Mouse (Mus musculus) spleen, adult 12 weeks (tissue): ENCODE results near the gene Aunip.
A peak's percentile ranks its signal among the peaks of the same experiment; 100 is the strongest.
"Not testable (repeated sequence)": the region's sequence is repeated elsewhere in the genome, so short reads cannot be mapped to it uniquely, and the experiment has no call there.

ENCODE experiments used
- DNase-seq: peaks from one replicate; pipeline ENCODE4 v3.0.0; 2022; ENCODE audit warnings: low spot score

Aunip gene

DNA sequence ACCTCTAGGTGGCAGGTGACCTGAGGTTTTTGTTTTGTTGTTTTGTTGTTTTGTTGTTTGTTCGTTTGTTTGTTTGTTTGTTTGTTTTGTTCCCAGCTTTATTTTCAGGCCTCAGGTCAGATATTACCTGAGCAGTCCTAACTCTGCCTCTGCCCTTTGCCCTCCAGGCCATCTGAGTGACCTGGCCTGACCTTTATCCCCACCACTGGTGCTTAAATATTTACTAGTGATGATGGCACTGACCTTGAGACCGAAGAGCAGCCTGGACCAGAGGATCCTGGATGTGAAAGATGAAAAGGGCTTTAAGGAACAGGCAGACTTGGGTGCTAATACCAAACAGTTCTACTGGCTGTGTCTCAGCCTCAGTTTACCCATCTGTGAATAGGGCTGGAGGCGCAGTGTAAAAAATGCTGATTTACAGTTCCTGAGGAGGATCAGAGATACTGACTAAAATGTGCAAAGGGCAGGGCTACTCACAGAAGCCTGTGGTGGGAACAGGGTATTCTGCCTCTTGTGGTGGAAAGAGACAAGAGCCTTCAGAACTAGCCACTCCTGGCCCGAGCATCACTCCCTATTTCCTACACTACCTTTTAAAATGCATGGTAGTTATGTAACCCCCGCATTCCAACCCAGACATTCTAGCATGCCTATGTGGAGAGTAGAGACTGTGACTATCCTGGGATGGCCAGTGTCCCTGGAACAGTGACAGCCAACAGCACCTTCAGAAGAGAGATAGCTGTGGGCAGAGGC is 25.5 kb upstream of the Aunip start:
- DNase-seq, result no peak

DNA sequence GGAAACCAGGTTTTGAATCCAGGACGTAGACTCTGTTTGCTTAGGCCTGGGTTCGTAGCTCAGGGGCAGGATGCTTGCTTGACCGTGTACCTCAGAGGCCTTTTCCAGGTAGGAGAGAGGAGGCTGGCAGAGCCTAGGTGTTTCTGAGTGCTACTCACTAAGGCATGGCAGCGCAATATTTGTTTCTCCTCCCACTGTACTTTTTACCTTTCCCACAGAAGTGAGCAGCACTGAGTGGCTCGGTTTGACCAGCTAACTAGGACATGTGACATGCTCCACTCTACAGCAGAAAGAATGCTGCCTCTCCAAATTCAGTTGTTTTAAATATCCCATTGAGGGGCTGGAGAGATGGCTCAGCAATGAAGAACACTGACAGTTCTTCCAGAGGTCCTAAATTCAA is 22.6 kb upstream of the Aunip start:
- DNase-seq, result no peak

DNA sequence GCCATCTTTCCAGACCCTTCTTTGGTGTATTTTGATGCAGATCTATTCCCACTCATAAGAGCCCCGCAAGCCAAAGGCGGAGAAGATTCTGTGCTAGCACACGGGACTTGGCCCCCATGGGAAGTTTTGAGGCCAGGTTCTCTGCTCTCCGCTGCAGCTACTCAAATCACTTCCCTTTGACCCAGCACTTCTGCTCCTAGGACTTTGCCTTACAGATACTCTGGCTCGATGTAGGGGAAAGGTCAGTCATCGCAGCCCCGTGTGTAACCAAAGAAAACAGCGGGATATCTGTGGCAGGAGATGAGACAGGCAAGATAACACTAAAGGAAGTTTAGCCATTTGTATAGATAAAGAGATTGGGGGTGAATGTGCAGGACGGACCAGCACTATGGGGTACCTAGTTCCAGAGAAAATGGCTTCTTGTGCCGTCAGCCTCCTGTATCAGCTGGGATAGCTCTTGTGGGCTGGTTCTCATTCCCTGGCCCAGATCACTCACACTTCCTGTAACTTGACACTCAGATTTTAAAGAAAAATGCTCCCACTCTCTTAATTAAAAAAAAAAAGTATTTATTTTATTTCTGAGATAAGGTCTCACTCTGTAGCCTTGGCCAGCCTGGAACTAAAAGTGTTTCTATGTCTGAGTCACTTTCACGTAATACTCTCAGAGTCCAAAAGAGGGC is 20.7 kb upstream of the Aunip start:
- no peak for DNase-seq

DNA sequence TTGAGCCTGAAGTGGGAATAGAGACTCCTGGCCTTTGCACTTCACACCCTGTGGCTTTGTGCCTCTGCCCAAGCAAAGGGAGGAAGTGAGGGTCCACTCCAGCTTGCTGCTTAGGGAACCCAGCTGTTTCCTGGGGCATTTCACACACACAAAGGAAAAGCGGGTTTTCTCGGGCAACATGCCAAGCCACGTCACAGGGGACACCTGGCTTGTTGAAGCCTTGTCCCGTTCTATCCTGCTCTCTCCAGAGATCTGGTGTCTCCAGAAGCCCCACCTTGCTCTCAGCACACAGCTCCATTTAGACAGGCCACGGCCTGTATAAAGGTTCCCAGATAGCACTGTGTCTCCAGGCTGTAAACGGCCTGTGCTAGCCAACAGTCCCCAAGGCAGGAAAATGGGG is 19.1 kb upstream of the Aunip start:
- DNase-seq, result no peak

DNA sequence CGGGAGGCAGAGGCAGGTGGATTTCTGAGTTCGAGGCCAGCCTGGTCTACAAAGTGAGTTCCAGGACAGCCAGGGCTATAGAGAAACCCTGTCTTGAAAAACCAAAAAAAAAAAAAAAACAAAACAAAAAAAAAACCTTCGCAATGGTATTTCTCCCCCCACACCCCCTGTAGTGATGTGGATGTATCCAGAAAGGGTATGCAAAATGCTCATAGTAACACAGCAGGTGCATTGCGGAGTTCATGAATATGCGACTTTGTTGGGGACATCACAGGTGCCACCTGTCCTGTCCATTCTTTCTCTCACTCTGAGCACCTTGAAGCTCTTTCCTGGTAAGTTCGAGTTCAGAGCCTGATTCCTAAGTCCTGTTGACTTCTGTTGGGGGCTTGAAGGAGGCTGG is 16.6 kb upstream of the Aunip start:
- not testable (repeated sequence) for DNase-seq

DNA sequence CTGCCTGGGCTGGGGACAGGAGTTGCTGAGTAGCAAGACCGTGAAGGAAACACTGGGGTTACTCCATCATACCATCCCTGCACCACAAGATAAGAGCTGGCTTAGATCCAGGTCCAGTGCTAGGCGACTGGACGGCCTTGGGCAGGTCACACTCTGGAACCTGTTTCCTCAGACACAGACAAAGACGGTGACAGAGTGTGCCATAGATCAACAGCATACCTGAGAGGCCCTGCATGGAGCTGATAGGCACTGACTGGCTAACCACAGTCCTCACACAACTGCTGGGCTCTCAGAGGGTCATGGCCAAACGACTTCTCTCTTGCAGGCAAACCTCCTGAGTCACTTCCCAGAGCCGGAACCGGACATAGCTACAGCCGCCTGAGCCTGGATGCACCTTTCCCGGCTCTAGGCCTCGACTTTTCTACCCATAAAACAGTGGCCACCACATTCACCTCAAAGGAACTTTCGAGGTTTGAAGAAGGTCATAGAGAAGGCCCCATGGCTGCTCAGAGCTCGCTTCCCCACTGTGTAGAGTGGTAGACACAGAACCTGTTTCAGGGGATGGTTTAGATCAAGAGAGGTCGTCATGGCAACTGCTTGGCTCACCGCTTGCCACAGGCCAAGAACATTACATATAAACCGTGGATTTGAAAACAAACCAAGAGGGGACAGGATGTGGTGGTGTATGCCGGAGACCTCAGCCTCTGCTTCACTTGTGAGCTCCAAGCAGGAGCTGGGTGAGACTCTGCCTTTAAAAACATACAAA is 15.8 kb upstream of the Aunip start:
- DNase-seq, result peak; percentile 40

DNA sequence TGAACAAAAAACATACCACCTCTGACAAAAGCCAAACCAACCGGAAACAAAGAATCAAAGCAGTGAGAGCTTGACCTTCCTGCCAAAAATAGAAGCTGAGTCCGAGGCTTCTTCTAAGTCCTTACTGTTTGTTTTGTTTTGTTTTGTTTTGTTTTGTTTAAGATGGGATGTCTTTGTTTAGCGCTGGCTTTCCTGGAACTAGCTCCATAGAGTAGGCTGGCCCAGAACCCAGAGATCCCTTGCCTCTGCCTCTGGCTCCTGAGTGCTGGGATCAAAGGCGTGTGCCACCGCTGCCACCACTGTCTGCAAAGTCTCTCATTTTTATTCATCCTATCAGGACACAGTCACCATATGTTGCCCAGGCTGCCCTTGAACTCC is 15.3 kb upstream of the Aunip start:
- DNase-seq, result no peak

DNA sequence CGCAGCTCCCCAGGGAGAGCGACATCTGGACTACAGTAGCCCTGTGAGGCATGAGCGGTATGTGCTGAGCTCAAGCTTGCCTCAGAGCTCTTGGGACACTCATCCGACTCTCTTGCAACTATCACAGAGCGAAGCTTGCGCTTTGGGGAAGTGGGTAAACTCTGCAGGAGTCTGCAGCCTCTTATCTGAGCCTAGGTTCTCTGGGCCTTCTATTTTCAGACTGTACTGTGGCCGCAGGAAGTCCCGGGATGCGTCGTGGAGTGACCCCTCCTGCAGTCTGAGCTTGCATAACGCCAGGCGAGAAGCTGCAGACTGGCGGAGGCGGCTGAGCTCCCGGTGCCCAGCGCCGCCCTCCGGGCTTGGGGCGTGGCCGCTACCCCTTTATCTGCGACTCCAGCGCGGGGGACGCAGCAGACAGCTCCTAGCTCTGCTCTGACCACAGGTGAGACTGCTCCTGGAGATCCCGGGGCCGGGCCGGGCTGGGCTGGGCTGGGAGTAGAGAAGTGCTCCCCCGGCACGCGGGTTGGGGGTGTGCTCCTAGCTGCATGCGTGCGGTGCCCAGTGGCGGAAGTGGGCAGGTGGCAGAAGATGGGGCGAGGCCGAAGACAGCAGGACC is 14.1 kb upstream of the Aunip start, which contains the start of gene Paqr7:
Gene Paqr7 (plus strand): TSS at position 103 of the 616 bp plus-strand sequence.
- peak; percentile 64 for DNase-seq

DNA sequence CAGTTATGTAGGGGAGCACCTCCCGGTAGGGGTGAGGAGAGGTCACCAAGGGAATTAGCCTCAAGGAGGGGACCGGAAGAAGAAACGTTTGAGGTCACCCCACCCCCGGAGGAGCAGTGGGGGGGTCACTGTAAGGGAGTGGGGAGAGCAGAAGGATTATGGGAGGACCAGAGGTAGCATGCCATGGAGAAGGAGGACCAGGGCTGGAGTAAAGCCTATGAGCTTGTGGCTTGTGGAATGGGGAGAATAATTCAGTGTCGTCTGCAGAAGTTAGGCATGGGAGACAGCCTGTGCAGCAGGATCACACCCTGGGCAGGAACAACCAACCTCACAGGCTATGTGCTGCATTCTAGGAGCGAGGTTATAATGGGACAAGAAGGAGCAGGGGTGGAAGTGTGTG is 13.6 kb upstream of the Aunip start:
- DNase-seq, result no peak

DNA sequence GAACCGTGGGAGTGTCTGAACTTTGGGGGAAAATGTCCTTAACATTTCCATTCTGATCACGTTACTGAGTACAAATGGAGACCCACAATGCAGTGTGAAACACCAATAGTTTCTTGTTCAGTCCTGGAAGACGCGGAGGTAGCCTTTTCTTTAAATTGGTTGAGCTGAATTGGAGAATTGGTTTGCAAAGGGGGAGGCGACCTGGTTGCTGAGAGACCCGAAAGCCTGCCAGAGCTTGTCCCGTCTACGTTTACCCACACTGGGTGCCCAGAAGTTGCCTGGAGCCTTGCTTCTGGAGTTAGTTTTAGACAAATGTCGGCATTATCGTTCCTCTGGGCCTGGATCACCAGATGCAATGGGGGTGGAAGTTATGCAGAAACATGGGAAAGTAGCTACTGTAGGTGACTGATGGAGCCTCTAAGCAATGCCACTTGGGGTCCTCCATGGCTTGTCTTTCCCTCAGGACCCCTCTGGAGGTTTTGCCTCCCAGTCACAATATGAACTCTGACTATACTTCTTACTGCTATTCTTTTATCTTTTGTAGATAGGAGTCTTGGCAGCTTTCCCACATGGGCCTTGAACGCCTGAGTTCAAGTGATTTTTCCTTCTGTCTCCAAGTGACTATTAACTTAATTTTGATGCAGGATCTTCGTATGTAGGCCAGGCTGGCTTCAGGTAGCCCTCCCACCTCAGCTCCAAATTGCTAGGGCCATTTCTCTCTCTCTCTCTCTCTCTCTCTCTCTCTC is 12.6 kb upstream of the Aunip start:
- no peak for DNase-seq

DNA sequence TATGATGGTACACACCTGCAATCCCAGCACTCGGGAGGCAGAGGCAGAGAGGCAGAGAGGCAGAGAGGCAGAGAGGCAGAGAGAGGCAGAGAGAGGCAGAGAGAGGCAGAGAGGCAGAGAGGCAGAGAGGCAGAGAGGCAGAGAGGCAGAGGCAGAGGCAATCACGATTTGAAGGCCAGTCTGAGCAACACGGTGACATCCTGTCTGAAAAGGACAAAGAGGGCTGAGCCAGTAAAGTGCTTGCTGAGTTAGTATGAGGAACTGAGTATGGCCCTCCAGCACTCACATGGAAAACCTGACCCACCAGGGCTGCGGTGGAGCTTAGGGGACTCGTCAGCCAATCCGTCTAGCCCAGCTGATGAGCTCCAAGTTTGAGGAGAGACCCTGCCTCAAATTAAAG is 11.8 kb upstream of the Aunip start:
- DNase-seq, result not testable (repeated sequence)

DNA sequence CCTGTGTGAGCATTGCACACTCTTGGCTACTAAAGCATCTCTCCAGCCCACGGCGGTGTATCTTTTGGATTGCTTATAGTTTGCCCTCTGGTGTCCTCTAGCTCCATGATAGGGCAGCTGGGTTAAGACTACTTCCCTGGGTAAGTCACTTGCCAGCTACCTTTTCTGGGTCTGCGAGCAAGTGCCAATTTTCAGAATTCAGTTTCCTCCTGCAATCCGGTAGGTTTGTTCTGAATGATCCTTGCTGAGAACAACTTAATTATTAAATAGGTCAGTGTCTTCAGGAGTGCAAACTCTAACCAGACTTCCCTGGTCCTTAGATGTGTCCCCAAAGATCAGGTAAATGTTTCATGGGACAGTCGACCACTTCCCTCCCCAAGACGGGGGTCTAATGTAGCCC is 9.7 kb upstream of the Aunip start:
- no peak for DNase-seq

DNA sequence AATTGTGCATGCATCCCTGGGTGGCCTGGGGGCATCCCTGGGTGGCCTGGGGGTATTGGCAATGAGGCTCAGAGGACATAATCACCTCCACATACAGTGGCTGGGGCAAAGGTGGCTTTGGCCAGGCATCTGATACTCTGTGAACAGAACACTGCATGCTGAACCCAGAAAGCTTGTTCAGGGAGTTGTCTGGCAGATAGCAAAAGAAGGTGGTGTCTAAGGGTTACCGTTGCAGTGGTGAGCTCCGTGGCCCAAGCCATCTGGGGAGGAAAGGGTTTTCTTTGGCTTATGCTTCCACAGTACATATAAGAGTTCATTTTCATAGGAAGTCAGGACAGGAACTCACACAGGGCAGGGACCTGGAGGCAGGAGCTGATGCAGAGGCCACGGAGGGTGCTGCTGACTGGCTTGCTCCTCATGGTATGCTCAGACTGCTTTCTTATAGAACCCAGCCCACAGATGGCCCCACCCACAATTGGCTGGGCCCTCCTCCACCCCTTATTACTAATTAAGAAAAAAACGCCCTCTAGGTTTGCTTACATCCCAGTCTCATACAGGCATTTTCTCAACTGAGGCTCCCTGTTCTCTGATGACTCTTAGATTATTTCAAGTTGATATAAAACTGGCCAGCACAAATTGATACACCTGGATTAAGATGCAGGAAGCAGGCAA is 7.0 kb upstream of the Aunip start:
- peak; percentile 49 for DNase-seq

DNA sequence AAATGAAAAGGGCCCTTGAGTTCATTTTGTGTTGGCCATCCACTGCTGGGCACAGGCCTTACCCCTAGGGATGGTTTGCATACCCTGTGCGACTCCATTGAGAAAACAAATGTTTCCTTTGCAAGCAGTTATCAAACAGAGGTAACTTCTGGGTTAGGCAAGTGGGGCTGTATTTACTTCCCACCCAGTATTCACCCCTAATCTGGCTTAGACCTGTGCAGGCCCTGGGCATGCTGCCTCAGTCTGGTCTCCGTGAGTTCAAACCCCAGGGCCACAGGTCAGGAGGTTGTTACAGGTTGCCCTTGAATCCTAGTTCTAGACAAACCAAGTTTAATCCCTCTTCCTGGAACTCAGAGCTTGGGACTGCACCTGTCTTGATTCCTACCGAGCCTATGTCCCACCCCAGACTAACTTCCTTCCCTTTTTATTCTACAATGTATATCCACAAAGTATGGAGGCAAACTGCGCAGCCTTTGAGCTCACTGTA is 5.5 kb upstream of the Aunip start:
- no peak for DNase-seq

DNA sequence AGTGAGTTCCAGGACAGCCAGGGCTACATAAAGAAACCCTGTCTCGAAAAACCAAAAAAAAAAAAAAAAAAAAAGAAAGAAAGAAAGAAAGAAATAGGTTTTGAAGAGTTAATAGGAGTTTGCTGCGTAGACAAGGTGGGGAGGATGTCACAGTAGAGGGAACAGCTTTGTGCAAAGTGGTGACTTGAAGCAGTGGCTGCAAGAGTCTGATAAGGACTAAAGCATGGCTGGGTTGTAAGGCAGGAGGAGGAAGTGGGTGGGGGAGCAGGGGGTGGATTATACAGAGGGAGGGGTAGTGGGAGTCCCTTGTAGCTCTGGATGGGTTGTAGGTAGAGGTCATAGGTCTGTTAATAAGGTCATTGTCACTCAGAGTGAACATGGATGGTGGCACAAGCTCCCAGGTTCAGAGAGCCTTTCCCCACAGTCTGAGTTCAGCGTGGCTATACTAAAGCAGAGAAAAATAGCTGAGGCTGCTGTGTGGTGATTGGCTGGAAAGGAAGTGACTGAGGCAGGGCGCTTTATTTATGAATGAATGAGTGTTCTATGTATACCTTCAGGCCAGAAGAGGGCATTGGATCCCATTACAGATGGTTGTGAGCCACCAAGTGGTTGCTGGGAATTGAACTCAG is 4.7 kb upstream of the Aunip start:
- peak; percentile 53 for DNase-seq

DNA sequence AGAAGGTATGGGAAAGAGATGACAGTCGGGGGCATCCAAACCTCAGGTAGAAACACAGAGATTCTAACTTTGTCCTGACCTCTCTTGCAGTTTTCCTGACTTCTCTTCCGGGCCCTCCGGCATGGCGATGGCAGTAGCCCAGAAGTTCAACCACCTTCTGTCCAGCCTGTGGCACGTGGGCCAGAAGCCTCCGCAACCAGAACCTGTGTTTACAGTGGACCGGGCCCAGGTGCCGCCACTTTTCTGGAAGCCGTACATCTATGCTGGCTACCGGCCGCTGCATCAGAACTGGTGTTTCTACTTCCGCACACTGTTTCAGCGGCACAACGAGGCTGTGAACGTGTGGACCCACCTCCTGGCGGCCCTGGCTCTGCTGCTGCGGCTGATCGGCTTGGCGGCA is 4.1 kb upstream of the Aunip start:
- no peak for DNase-seq

DNA sequence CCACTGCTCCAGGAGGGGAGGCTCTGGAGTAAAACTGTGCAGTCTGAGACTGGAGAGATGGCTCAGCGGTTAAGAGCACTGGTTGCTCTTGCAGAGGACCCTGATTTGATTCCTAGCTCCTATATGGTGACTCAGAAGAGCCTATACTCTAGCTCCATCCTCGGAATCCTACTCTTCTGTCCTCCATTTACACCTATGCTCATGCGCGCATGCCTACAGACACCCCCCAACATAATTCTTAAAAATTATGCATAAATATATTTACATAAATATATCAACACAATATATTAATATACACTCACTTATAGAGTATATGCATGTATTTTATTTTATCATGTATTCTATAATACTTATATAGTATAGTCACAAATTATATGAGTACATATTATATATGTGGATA is 403 bp upstream of the Aunip start:
- no peak for DNase-seq

DNA sequence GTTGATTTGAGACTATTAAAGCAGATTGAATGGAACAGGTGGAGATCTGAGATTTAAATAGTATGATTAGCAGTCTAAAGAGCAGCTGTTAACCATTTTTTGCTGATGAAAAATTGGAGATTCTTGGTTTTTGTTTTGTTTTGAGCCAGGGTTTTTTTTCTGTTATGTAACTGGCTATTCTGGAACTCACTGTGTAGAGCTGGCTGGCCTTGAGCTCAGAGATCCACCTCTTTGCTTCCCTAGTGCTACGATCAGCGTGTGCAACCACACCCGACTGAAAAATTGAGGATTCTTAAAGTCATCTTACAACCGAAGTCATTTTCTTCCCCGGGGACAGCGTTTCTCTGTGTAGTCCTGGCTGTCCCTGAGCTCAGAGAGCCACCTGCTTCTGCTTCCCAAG is 931 bp downstream of the Aunip start:
- DNase-seq, result no peak

DNA sequence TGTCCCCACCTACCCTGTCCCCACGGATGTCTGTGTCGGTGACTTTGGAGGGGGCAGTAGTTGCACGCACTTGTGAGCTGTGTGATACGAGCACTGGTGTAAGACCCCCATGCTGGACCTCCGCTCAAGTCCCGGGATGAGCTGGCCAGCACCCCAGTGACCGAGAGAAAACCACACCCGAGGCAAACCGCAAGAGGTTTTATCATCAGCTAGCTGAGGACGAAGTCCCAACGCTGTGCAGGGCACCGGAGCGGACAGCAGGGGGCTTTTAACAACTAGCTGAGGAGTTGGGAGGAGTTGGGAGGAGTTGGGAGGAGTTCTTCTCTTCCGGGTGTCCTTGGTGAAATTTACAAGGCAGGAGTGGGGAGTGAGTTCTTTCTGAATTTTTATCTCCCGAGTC is 2.0 kb downstream of the Aunip start:
- DNase-seq, result no peak

DNA sequence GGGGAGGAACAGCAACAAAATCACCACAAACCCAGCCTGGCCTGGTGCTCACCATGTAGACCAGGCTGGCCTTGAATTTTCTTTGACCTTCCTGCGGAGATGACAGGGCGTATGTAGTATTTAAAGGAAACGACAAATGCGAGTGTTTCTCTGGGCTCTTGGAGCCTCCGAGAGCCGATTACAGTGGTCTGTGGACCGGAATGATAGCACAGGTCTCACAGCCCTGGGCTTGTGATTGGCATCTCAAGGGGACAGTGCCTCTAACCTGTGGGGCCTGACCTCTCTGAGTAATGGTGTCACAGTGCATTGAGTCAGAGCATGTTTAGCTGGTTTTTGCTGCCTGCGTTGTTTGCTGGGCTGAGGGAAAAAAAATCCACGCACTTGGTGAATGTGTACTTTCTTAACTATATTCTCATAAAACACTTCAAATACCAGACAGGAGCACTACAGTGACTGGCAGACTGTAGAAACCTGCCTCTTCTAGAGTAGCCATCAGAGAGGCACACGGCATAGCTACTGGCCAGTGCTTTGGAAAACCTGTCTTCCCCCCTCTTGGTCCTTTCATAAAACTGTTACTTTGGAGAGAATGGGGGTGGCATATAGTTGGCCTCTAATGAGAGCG is 3.6 kb downstream of the Aunip start:
- DNase-seq, result no peak
